Mouse (Mus musculus) heart, postnatal 0 days (tissue): ENCODE data around the gene Col6a2.

Source experiments
- CTCF ChIP-seq: IDR thresholded peaks from 2 replicates; pipeline ENCODE4 v1.5.1; 2016; ENCODE audit warnings: antibody characterized with exemption, control low read depth, low read depth
- EP300 ChIP-seq: IDR thresholded peaks from 2 replicates; pipeline ENCODE4 v1.6.1; 2016; ENCODE audit warnings: antibody characterized with exemption, low read depth

- no peak for TF ChIP-seq CTCF
- no peak for TF ChIP-seq EP300
Measured at GRCm38 (mm10) chr10:76665551-76665950, 42.1 kb upstream of the Col6a2 start.
